Mouse (Mus musculus) bone marrow, adult 2 months (tissue): ENCODE data around the gene Rnase10.

Experiments used
- CTCF ChIP-seq: fragments of 200-500 bp; IDR thresholded peaks from 2 replicates; pipeline ENCODE4 v1.5.1; 2011; ENCODE audit warnings: low read length, control low read depth; ENCODE audit not compliant: control insufficient read depth, insufficient read depth
- POLR2A ChIP-seq: fragments of 200-500 bp; IDR thresholded peaks from 2 replicates; pipeline ENCODE4 v1.6.1; 2011; ENCODE audit warnings: low read depth, mild to moderate bottlenecking, control low read depth, low read length, borderline replicate concordance; ENCODE audit not compliant: control insufficient read depth

DNA sequence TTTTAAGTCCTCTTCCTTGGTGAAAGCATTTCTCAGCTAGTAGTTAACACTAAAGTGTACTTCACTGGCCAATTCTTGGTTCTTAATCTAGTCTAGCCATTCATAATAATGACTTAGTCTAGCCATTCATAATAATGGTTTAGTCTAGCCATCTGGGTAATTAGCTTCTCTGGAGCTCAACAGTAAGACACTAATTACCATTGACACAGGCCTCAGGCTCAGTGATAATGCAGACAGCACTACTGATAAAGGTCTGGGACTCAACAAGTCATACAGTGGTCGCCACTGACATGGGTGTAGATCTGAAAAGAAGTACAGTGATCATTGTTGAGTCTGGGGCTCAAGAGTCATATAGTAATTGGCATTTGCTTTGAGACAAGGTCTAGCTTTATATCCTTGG is 17.3 kb downstream of the Rnase10 start:
- TF ChIP-seq POLR2A (no peak), CTCF (no peak)
